ENCODE assay signal across 30 mouse cellular contexts in the genomic region with DNA sequence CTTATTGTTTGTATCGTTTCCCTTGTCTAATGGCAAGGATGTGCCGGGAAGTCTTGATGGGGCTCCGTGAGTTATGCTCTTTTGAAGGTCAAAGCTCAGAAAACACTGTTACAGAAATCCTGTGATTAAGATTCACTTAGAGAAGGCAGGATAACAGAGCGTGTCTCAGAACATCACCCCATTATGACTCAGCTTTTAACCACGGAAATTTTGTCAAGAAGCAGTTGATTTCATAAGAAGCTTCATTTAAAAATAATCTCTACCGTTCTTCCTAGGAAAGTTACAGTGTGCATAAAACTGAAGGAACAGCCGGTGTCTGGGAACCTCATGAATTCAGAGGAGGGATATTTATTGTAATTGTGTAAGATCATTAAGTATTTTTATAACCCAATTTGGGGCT.
DNase-seq lines count a peak whose midpoint lies in the region; ATAC-seq and TF ChIP-seq lines count a peak whose summit lies in the region.
"Had no signal": no experiment of that assay in that cellular context is flagged by ENCODE, and none has a peak within 500 bp of the region (broad histone marks: within the 10 kb centered on the region; RNA-seq: fewer than 3 reads in every experiment).

No protein-coding gene starts in this region.

- 86% methylated on average over 7 of the region's 7 CpGs for WGBS in thymus, adult 2 months

- DNase-seq in left cerebral cortex, adult 2 months (ENCODE audit: extremely low spot score in 1 of 2, low spot score in 2 of 2), result no peak
- DNase-seq in left cerebral cortex, postnatal 4 days, result no peak
- DNase-seq in 416B (ENCODE audit: low read depth) (peak; percentile 81), NIH3T3 (ENCODE audit: low read depth) (peak; percentile 65)
- DNase-seq in thymus, adult 2 months, result no peak
- DNase-seq in retina, postnatal 1 day, result no peak
- no peak for DNase-seq in urinary bladder, adult 18-20 months (ENCODE audit: low spot score in 2 of 2)
- DNase-seq: adrenal gland, postnatal 25 days; cerebellum, adult 2 months; cerebellum, postnatal 25 days; embryo, embryonic 11 days; gastrocnemius, postnatal 36 days; heart, postnatal 4 days; kidney, adult 18-20 months; kidney, postnatal 4 days; liver; right cerebral cortex, postnatal 14 days had no signal

- H3K4me3 ChIP-seq in left cerebral cortex, adult 2 months, result no peak overlapping the region
- no peak overlapping the region for H3K4me3 ChIP-seq in thymus, adult 2 months (ENCODE audit: control insufficient read depth, insufficient read depth, low read length)
- H3K4me3 ChIP-seq: embryonic facial prominence, embryonic 13.5 days; heart, embryonic 10.5 days; limb, embryonic 10.5 days; liver, embryonic 15.5 days; lung, embryonic 15.5 days; midbrain, embryonic 10.5 days; stomach, embryonic 15.5 days had no signal

- H3K27ac ChIP-seq in left cerebral cortex, adult 2 months, result peak overlapping the region; percentile 89
- no peak overlapping the region for H3K27ac ChIP-seq in thymus, adult 2 months (ENCODE audit: control insufficient read depth, insufficient read depth, low read length)
- H3K27ac ChIP-seq: embryonic facial prominence, embryonic 13.5 days; heart, embryonic 10.5 days; hindbrain, embryonic 14.5 days; limb, embryonic 10.5 days; liver, embryonic 15.5 days; lung, embryonic 15.5 days; midbrain, embryonic 10.5 days; stomach, embryonic 15.5 days had no signal

- H3K4me1 ChIP-seq in thymus, adult 2 months (replicated peaks; ENCODE audit: control insufficient read depth, insufficient read depth, low read length), result no peaks in the 10 kb centered on the region
- H3K4me1 ChIP-seq: liver, embryonic 15.5 days; lung, embryonic 15.5 days; midbrain, embryonic 10.5 days; stomach, embryonic 15.5 days had no signal

- TF ChIP-seq POLR2A in thymus, adult 2 months (IDR thresholded peaks at IDR 0.05; ENCODE audit: control insufficient read depth, extremely low read depth, insufficient read depth, low read length, poor library complexity), result no peak

- no peaks in the 10 kb centered on the region for H3K27me3 ChIP-seq in thymus, adult 2 months (ENCODE audit: control insufficient read depth, insufficient read depth, low read length)
- H3K27me3 ChIP-seq: embryonic facial prominence, embryonic 13.5 days; liver, embryonic 15.5 days; lung, embryonic 15.5 days; stomach, embryonic 15.5 days had no signal

- no peaks in the 10 kb centered on the region for H3K36me3 ChIP-seq in thymus, adult 2 months (ENCODE audit: control insufficient read depth, insufficient read depth, low read length)
- H3K36me3 ChIP-seq: embryonic facial prominence, embryonic 13.5 days; heart, embryonic 10.5 days; limb, embryonic 10.5 days; liver, embryonic 15.5 days; lung, embryonic 15.5 days; midbrain, embryonic 10.5 days; stomach, embryonic 15.5 days had no signal

- 0 out of 2 replicates have a peak, but pooled peaks have one; percentile 17 for ATAC-seq in granulocyte monocyte progenitor cell, adult 5-6 weeks (replicated peaks; ENCODE audit: poor library complexity, severe bottlenecking)
- ATAC-seq: activated CD4-positive, CD25-positive, alpha-beta regulatory T cell, adult 4 months; CD4-positive, CD25-positive, alpha-beta regulatory T cell, adult 4 months; forebrain, embryonic 14.5 days; inflammation-experienced regulatory T-cells, adult 6 months had no signal

- intact Hi-C loops in left cerebral cortex, adult 2 months (cut with DNase I), result loop anchor here (2.0 kb wide), 1 partner anchor 35 kb away; no protein-coding TSS in a partner anchor
- intact Hi-C loops in left cerebral cortex, postnatal 4 days (cut with DNase I), result no loop called here

- TF ChIP-seq CTCF in left cerebral cortex, adult 2 months (IDR thresholded peaks at IDR 0.05), result no peak
- TF ChIP-seq CTCF in thymus, adult 2 months (IDR thresholded peaks at IDR 0.05; ENCODE audit: borderline replicate concordance, control insufficient read depth, extremely low read depth, insufficient read depth, low read length, poor library complexity), result no peak

Comparison
In these comparisons a context has a peak if more than half of its experiments do, and no peak if none do; other contexts are left out.
1. DNase-seq: peak in 416B (single experiment) and NIH3T3 (single experiment); none in left cerebral cortex, adult 2 months (0 of 2), left cerebral cortex, postnatal 4 days (single experiment), thymus, adult 2 months (single experiment), retina, postnatal 1 day (single experiment) and urinary bladder, adult 18-20 months (0 of 2).